Mouse (Mus musculus): Measurements from ENCODE around the gene Cdcp2.

- TF ChIP-seq CTCF (IDR thresholded peaks at IDR 0.05; ENCODE audit: borderline replicate concordance, insufficient read depth, low read depth, low read length) (no peak), POLR2A (IDR thresholded peaks at IDR 0.05; ENCODE audit: borderline replicate concordance, insufficient read depth, low read length) (no peak)
Measured at GRCm38 (mm10) chr4:107143511-107143910, 46.8 kb downstream of the Cdcp2 start.
